Mouse (Mus musculus) cerebellum, adult 18-20 months (tissue): Measurements from ENCODE around the gene Uvrag.

Experiments
- DNase-seq, 2 experiments: peaks; one replicate each; pipeline ENCODE4 v3.0.0; 2021

Gene Uvrag

GRCm38 (mm10) chr7:99015419-99015818 lies 125.5 kb downstream of the Uvrag start:
- peak; percentile 59 to 61 for DNase-seq

DNA sequence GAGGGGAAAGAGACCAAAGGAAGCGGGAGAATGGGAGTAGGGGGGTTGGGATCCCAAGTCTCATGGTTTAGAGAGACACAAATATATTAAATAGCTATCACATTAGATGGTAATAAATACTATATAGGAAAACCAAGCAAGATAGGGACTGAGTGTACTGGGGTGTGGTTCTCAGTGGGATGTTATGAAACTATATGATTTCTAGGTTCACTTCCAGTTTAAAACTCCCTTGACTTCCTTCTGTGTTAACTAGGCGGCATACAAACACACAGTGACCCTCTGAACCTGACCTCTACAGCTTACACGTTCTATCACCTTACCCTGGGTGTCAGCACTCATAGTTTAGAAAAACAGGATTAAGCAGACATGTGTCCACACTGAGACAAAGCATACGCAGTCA lies 126.3 kb downstream of the Uvrag start:
- no peak for DNase-seq

- DNase-seq, result no peak
Measured at GRCm38 (mm10) chr7:99007506-99008354, 133.2 kb downstream of the Uvrag start.

- no peak for DNase-seq
Measured at GRCm38 (mm10) chr7:99003231-99003630, 137.7 kb downstream of the Uvrag start.

- DNase-seq, result no peak
Measured at GRCm38 (mm10) chr7:98998722-98999121, 142.2 kb downstream of the Uvrag start.

- no peak for DNase-seq
Measured at GRCm38 (mm10) chr7:98997760-98998159, 143.2 kb downstream of the Uvrag start.

- DNase-seq, result no peak
Measured at GRCm38 (mm10) chr7:98996791-98997190, 144.2 kb downstream of the Uvrag start.

- DNase-seq, result no peak
Measured at GRCm38 (mm10) chr7:98995126-98995727, 145.7 kb downstream of the Uvrag start.

DNA sequence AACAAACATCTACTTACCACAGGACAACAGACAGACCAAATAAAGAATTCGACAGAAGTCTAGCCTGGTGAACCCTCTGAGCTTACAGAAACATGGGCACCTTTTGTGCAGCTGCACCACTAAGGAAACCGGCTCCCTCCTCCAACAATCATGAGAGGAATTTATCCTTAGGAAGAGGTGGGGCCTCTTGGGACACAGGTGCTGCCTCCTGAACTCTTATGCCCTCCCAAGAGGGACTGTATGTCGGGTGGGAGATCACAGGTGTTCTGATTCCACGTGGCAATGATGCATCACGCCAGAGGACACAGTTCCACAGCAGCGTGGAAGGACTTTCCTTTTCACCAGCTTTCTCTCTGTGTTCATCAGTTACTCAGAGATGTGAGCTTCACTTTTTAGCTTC lies 146.8 kb downstream of the Uvrag start:
- no peak for DNase-seq

- DNase-seq, result no peak
Measured at GRCm38 (mm10) chr7:98993395-98993794, 147.5 kb downstream of the Uvrag start.

DNA sequence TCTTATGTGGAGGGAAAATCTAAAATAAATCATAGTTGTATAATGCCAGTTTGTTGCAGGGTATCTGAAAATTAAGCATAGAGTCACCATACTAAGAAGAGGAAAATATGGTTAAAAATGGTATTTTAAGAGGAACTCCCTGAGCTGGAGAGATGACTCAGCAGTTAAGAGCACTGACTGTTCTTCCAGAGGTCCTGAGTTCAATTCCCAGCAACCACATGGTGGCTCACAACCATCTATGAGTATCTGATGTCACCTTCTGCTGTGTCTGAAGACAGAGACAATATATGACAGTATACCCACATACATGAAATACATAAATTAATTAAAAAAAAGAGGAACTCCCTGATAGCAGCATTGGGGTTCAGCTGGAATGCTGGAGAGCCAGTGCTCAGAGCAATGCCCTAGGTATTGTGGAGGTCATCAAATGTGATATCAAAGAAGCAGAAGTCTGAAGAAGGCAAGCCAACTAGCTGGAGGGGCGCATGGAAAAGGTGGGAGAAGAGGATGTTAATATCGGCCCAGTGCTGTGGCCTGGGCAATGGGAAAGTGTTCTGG lies 149.7 kb downstream of the Uvrag start:
- no peak for DNase-seq

- DNase-seq, result no peak
Measured at GRCm38 (mm10) chr7:98990510-98990909, 150.4 kb downstream of the Uvrag start.

GRCm38 (mm10) chr7:98986962-98987441 lies 153.9 kb downstream of the Uvrag start:
- no peak for DNase-seq

GRCm38 (mm10) chr7:98985935-98986334 lies 155.0 kb downstream of the Uvrag start:
- DNase-seq, result no peak

GRCm38 (mm10) chr7:98985489-98985888 lies 155.5 kb downstream of the Uvrag start:
- DNase-seq, result no peak

GRCm38 (mm10) chr7:98984319-98984718 lies 156.6 kb downstream of the Uvrag start:
- no peak for DNase-seq

- no peak for DNase-seq
Measured at GRCm38 (mm10) chr7:98983058-98983457, 157.9 kb downstream of the Uvrag start.

DNA sequence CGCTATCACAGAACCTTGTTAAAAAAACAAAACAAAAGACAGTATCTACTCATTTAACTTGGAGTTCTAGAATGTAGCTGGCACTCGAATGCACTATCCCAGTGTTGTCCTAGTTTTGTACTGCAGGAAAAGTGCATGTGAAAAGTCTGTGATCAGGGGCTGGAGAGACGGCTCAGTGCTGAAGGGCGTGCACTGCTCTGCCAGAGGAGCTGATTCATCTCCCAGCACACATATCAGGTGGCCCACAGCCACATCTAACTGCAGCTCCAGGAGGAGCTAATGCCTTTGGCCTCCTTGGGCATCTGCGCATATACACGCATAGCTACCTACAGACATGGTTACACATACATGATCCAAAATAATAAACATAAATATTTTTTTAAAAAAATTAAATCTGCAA lies 159.5 kb downstream of the Uvrag start:
- DNase-seq, result no peak

DNA sequence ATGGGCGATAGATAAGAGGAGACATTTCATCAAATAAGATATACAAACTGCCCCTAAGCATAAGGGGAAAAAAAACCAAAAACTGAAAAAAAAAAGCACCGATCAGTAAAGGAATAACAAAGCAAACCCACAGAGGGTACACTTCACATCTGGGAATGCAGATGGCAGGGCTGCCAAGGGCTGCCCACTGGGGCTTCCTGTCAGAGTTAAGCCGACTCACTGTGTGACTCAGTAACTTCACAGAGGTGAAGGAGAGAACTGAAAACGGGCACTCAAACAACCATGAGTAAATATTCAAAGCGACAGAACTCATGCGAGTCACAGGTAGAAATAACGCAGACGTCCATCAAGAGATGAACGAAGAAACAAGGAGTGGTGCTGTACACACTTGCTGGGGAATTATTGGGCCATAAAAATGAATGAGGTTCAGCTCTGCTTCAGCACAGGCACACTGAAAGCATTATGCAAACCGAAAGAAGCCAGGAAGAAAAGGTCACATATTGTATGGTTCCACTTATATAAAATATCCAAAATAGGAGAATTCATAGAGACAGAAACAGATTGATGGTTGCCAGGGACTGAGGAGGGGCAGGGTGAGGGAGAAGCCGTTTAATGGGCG lies 164.0 kb downstream of the Uvrag start:
- no peak for DNase-seq

DNA sequence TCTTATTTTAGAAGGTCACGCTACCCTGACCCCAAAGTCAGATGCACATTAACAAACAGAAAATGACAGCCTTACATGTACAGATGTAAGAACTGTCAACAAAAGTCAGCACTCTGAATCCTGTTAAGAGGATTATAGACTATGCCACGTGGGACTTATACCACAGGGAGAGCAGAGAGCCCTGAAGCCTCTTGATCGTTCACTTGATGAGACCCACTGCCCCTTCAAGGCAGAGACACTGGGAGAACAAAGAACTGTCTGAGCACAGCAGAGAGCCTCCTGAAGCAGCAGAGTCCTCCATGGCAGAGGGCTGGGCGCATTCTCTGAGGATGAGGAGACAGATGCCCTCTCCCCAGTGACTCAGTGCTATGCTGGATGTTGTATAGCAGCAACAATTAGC lies 166.4 kb downstream of the Uvrag start:
- DNase-seq, result no peak

- DNase-seq, result peak; percentile 41 to 53
Measured at GRCm38 (mm10) chr7:98970721-98971120, 170.2 kb downstream of the Uvrag start.

- DNase-seq, result peak; percentile 65 to 73
Measured at GRCm38 (mm10) chr7:98968741-98969395, 172.1 kb downstream of the Uvrag start.
